Mouse (Mus musculus): ENCODE data around the gene Zfp143.

Zfp143 gene

GRCm38 (mm10) chr7:110061199-110061751, at the start of gene Zfp143:
TSS of gene Zfp143 (plus strand) at chr7:110061217.
- WGBS = under 1% methylated on average over 34 of the region's 34 CpGs

- 69% methylated on average over 1 of the region's 1 CpGs for WGBS
Measured at GRCm38 (mm10) chr7:110011417-110011816, 49.6 kb upstream of the Zfp143 start.

DNA sequence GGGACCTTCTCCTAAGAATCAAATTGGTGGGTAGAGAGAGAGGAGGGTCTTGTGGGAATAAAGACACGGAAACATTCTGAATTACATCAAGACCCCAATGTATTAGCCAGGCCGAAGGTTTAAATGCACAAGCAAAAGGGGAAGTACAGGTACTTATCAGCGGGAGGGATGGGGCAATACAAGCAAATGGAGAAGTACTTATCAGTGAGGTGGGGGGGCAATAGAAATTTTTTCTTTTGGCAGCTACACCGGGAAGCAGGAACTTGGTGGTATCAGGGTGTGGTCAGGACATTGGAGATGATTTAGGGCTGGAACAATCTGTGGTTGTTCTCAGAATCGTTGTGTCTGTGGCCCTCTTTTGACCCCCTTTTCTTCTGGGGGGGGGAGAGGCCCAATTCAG, 46.7 kb upstream of the Zfp143 start:
- 88% methylated on average over 5 of the region's 5 CpGs for WGBS

DNA sequence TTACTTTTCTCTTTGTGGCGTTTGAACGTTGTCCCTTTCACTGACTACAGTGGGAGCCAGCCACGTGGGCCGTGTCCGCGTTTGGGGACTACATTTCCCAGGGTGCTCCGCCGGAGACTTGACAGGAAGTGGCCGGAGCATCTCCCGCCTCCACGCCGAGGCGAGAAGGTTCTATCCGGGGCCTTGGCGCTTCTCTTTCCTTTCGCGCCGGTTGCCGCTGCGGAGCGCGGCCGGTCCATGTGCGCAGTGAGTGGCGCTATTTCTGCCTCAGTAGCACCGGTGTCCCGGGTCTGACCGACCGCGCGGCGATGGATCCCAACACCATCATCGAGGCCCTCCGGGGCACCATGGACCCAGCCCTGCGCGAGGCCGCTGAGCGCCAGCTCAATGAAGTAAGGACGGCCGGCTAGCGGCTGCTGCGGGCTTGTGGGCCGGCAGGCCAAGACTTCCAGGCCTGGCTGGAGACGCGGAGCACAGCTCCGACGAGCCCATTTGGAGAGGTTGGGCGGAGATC, 42.8 kb upstream of the Zfp143 start, which contains the start of gene Ipo7:
Gene Ipo7 (plus strand): TSS at position 158 of the 514 bp plus-strand sequence.
- WGBS = under 1% methylated on average over 48 of the region's 48 CpGs

- under 1% methylated on average over 42 of the region's 42 CpGs for WGBS
Measured at GRCm38 (mm10) chr7:110018631-110019482, 42.2 kb upstream of the Zfp143 start.

- 89% methylated on average over 1 of the region's 1 CpGs for WGBS
Measured at GRCm38 (mm10) chr7:110023553-110023952, 37.5 kb upstream of the Zfp143 start.

DNA sequence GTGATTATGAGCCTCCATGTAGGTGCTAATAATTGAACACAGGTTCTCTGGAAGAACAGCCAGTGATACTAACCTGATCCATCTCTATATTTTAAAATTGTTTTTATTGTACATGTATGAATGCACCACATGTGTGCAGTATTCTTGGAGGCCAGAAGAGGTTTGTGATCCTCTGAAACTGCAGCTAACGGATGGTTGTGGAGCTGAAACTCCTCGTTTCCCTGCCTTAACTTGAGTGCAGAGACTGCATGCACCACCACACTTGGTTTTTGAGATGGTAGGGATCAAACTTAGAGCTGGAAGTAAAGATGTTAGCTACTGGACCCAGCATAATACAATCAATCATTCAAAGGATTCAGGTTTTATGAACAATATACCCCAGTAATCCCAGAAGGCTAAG, 34.4 kb upstream of the Zfp143 start:
- WGBS = 70% methylated on average over 2 of the region's 2 CpGs

- 45% methylated on average over 1 of the region's 1 CpGs for WGBS
Measured at GRCm38 (mm10) chr7:110028826-110029225, 32.2 kb upstream of the Zfp143 start.

GRCm38 (mm10) chr7:110030342-110030741, 30.7 kb upstream of the Zfp143 start:
- 47% methylated on average over 3 of the region's 3 CpGs for WGBS

DNA sequence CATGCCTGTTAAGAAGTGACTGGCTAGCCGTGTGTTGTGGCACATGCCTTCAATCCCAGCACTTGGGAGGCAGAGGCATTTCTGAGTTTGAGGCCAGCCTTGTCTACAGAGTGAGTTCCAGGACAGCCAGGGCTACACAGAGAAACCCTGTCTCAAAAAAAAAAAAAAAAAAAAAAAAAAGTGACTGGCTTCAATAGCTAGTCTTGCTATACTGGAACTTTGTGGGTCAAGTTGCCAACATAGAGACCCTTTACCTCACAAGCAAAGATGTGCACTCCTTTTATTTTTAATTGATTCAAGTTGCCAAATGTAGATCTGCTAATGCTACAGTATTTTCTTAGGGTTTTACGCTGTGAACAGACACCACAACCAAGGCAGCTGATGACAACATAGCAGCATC, 3.3 kb upstream of the Zfp143 start:
- WGBS = 89% methylated on average over 2 of the region's 2 CpGs

DNA sequence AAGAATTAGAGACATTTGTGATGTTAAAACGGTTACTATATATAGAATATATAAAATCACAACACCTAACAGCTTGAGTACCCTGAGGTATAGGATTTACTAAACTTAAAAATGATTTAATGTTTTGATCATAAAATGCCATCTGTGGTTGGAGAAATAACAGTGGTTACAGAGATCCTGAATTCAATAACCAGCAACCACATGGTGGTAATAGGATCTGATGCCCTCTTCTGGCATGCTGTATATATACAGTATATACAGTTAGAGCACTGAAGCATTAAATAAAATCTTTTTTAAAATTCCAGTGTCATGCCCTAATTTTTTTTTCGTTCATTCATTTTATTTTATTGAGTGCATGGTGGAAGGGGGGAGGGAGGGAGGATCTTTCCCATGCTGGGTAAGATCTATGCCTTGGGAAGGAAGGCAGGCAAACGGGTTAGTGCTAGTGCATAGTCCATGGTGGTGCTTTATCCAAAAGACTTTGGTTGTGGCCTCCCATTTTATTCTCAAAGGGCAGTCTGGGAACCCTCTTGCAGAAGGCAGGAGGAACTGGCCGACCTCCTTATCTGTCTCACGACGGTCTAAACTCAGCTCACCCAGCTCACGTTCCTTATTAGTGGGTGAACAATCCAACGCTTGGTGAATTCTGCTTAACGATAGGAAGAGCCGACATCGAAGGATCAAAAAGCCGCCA, 1.8 kb upstream of the Zfp143 start:
- WGBS = 78% methylated on average over 12 of the region's 12 CpGs

DNA sequence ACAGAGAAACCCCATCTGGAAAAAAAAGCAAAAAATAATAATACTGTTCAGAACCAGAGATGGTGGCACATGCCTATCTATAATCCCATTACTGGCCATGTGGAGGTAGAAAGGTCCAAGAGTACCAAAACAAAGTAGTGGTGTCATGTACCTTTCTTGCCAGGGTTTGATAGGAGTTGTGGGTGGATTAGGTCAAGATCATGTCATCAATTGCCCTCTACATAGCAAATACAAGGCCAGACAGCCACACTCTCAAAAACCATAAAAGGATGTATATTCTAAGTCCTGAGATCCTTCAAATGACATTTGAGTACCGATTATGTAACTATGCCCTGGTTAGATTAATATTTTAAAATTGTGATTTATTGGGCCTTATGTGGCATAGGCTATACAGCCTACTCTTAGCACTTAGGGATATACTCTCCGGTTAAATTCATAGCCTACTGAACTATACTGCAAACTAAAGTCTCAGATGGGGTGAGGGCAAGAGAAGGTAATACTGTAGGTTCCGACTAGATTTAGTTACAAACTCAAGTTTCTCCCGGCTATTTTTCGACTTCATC, 830 bp upstream of the Zfp143 start:
- 12% methylated on average over 5 of the region's 5 CpGs for WGBS

DNA sequence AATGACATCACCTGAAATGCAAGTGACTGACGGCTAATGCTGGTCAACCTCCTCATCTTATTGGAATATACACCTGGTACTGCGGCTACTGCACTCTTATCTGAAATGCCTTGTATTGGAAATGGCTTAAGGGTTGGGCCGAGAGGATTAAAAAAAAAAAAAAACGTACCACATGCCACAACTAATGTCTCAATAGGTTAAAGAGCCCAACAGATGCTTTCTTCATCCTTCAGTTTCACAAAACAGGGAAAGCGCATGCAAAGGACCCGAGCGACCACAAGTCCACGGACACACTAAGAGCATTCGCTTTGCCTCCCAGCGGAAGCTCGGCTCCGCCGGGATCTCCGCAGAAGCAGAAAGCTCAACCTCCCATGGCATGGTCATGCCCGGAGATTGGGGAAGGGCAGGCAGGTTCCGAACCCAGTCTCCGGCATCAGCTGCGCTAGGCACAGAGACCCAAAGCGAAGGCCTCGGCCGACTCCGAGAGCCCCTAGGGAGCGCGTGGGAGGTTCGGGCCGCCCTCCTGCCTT, 283 bp upstream of the Zfp143 start:
- under 1% methylated on average over 26 of the region's 26 CpGs for WGBS

GRCm38 (mm10) chr7:110061752-110062273, 796 bp downstream of the Zfp143 start:
- WGBS = under 1% methylated on average over 48 of the region's 48 CpGs

- 97% methylated on average over 9 of the region's 9 CpGs for WGBS
Measured at GRCm38 (mm10) chr7:110063731-110064130, 2.7 kb downstream of the Zfp143 start.

GRCm38 (mm10) chr7:110069070-110069469, 8.1 kb downstream of the Zfp143 start:
- 92% methylated on average over 2 of the region's 2 CpGs for WGBS

GRCm38 (mm10) chr7:110078168-110078567, 17.2 kb downstream of the Zfp143 start:
- 95% methylated on average over 5 of the region's 5 CpGs for WGBS

GRCm38 (mm10) chr7:110083386-110084165, 22.6 kb downstream of the Zfp143 start:
- WGBS = 58% methylated on average over 13 of the region's 13 CpGs

- WGBS = 76% methylated on average over 4 of the region's 4 CpGs
Measured at GRCm38 (mm10) chr7:110087914-110088313, 26.9 kb downstream of the Zfp143 start.

GRCm38 (mm10) chr7:110091670-110092069, 30.7 kb downstream of the Zfp143 start:
- 39% methylated on average over 7 of the region's 7 CpGs for WGBS

GRCm38 (mm10) chr7:110096332-110096731, 35.3 kb downstream of the Zfp143 start:
- 90% methylated on average over 4 of the region's 4 CpGs for WGBS
